Mouse (Mus musculus): ENCODE measurements around the gene Tjp1.

The Tjp1 gene

DNA sequence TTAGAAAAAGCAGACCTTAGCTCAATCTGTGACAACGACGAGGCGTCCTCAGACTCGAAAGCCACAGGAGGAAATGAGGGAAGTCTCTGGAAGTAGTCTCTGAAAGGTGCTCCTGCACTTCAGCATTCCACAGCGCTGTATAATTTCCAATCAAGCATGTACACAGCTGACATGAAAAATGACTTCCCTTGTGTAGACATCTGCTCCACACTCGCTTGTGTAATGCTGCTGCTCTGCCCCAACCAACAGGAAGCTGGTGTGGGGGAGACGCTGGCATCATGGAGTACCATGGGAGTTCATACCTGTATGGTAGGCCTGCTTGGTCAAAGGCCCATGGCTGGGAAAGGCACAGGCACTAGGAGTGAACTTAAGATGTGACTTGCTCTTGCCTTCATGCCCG, 103.1 kb downstream of the Tjp1 start:
- no peak for DNase-seq

DNA sequence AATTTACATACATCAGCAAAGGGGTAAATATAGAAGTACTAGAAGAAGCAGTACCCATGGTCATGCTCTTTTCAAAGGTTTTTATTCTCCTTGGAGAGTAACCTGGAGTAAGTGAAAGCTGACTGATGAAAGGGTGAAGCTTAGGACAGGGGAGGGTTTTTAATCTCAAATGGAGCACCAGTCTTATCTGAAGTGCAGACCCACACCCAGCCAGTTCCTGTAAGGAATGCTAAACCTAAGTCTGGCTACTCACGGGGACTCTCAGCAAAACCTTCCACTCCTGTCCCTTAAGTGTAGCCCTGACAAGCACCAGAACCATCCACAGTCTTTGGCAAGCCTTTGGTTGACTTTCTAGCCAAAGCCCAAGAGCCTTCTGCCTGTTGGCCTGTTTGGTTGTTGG, 105.1 kb downstream of the Tjp1 start:
- DNase-seq: no peak

DNA sequence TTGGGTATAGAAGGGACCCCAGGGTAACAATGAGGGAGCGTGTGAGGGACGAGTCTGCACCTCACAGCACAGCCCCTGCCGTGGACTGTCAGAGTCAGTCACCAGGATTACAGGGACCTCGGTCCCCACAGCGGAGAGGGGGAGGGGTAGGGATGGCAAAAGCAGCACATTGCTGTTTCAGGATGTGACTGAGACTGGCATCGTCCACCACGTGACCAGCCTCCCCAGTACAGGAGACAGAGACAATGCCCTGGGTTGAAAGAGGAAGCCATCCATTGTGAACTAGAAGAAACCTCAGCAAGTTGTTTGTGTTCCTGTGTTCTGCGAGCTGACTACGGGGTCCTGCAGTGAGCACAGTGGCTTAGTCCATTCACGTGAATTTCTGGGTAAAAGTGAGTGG, 106.1 kb downstream of the Tjp1 start:
- peak; percentile 84 for DNase-seq

DNA sequence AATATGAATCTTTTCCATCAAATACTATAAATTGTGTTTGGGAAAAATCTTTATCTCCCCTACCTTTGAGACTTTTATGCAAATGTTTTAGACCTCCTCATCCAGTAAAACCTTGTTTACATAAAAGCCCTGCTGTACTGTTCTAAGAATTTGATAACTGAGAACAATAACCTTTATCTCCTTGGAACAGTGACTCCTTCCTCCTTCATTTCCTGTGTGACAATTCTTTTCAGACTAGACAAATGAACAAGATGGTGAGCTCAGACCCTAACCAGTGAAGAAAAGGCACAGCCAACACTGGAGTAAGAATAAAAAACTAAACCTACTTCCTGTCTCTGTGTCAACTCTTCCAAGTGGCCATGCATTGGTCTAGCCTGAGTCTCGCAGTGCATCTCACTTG, 107.7 kb downstream of the Tjp1 start:
- no peak for DNase-seq

DNA sequence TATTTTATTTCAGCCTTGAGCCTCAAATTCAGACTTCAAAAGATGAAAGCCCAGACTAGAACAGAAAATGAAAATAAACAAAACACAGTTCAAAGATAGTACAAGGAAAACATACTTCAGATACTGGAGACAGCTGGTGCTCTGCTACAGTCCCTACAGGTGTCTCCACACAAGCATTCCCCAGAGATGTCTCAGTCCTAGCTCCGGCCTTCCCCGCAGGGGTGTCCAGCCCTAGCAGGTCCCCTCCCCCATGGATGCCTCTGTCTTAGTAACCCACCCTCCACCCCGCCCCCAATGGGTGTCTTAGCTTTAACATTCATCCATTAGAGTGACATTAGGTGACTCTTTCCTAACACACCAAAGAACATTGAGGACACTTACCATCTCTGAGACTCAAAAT, 108.6 kb downstream of the Tjp1 start:
- DNase-seq: no peak

DNA sequence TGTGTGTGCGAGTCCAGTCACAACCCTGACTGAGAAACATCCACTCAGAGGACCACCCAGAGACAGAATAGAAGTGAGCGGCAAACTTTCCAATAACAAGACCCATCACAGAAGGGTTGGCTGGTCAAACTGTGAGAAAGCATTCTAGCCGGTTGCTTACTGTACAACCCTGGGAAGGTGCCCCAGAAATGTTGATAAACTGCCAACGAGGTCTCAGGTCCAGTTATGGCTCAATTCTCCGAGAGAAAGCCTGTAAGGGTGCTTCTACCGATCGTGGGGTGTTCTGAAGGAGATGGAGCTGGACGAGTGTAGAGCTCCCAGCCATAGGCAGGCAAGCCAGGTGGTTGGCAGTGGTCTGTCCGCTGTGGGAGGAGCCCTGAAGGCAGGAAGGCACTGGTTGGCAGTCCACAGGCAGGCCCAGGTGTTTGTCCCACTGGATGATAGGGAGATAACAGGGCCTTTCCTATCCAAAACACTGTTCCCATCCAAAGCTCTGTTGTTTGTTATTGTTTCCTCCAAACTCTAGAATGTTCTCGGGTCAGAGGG, 109.1 kb downstream of the Tjp1 start:
- no peak for DNase-seq

DNA sequence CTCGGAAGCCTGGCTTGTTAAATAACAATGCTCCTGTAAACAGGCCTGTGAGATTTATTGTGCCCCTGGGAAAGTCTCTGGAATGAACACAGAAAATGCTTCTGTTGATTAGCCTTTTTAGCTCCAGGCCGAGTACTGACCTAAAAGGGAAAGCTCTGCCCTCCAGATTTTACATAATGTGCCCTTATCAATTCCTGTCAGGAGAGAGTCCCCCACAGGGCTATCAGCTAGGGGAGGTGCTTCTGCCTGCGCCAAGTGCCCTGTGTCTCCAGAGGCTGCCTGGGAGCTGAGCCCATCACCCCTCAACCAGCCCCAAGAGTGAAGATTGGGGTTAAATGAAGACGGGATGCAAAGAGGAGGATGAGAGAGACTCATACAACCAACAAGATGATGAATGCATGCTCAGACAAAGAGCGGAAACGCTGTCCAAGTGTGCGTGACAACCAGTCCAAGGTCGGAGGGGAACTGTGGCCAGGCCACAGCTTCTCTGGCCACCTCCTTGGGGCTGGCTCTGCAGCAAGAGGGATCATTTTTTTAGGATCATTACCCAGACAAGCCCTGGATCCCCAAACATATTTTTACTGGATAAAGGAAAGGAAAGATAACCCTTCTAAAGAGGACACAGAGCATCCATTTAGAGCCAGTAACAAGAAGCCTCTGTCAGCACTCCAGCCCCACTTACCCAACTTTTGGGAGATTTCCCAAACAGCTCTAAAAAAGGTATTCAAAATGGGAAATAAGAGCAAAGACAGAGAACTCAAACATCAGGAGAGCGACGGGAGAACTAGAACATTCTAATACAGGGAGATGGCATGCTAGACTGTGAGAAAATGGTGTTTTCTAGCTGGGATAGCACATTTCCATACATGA, 110.1 kb downstream of the Tjp1 start:
- DNase-seq: peak; percentile 69

DNA sequence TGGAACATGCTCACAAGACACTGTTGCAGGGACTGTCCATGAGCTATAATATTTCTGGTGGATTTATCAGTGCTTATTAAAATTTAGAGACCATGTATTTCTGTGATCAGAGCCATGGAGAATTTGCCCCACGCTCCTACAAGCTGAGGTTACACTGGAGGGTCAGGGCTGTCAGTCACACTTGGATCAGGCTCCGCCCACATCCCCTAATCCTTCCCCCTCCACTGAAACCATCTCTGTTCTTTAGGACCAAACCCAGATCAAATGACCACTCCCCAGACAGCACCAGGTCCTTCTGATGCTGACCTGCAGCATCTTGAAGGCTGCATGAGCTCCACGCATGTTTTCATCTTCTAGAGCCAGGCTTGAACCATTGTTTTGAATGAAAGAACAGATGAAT, 111.1 kb downstream of the Tjp1 start:
- no peak for DNase-seq

DNA sequence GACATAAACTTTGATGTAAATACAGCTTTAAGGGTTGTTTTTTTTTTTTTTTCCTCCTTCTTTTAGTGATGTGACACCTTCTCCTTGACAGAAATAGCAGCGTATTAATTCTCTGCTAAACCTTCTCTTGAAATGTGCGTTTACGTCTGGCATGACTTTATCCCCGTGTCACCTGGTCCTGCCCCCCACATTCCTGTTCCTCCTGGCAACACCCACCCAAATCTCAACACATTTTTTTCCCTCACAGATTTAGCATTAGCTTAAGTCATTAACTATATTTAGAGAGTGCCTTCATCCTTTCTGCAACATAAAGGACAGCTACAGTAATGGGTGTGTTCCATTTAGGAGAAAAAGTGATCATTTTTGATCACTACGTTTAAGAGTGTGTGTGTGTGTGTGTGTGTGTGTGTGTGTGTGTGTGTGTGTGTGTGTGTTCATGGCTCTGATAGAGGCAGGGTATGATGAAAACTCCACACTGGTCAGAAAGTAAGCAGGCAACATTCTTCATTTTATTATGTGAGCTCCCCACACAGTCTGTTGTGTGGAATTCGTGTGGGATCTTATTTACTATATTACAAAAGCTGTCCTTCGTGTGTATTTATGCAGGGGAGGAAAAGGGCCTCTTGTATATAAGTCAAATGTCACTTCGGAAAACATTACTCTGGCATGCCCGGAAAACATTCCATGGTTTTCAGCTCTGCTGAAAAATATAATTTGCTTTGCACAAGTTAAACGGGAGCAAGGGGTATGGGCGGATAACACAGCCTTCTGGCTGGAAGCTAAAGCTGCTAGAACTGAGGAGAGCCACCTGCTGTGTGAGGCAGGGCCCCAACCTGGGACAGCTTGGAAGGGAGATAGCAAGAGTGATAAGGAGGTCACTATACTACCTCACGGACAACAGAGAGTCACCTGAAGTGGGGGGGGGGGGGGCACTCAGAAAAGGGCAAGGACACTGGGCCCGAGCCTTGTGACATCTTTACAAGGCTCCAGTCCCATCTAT, 113.3 kb downstream of the Tjp1 start:
- DNase-seq: no peak

DNA sequence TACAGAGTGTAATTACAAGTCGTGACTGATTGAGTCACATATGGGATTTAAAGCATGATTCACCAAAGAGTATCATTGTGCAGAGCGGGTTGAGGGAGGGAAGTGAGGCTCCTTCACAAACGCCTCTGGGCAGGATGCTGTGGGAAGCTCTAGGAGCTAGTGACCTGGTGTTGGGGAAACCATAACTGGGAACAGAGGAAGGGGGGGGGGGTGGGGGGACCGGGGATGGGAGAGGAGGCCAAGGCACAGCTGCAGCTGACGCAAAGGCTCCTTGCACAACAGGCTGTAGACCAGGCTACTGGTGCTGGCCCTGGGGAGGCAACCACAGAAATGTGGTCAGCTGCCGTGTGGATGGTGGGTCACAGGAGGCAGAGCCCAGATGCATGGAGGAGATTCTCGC, 116.9 kb downstream of the Tjp1 start:
- peak; percentile 50 for DNase-seq

DNA sequence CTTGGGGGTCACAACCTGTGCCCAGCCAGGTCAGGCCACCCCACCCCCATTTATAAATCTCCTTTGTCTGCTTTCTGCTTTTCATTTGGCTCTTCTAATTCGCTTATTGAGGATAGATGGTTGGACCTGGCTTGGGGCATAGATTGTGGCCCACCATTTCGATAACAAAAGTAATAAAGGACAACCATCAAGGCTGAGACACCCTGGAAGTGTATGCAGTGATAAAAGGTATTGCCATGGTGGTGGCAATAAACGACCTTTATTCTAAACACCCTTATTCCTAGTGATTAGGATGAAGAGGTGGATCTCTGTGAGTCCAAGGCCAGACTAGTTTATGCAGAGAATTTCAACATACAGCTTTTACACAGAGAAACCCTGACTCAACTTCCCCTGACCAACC, 121.2 kb downstream of the Tjp1 start:
- DNase-seq: no peak

DNA sequence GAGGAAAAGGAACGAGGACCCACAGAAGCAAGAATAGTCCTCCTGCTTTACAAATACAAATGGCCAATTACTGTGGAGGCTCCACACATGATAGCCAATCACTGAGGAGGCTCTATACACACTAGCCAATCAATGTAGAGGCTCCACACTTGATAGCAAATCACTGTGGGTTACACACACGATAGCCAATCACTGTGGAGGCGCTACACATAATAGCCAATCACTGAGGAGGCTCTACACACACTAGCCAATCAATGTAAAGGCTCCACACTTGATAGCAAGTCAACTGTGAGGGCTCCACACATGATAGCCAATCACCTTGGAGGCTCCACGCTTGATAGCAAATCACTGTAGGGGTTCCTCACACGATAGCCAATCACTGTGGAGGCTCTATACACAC, 125.1 kb downstream of the Tjp1 start:
- no peak for DNase-seq

DNA sequence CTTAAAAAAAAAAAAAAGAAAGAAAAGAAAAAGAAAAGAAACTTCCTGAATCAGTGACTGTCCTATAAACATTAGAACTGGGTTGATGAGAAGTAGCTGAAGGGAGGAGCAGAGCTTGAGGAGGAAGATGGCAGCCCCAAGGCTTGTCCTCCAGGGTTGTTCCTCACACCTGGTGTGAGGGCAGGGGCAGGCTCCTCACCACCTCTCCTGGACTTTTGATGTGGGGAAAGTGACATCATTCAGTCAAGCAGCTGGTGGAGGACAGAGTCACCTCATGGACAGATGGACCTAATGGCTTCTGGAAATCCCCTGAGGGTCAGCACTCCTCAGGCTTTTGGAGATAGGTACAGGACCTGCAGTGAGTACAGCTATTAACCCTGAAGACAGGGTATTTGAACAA, 126.0 kb downstream of the Tjp1 start:
- no peak for DNase-seq

DNA sequence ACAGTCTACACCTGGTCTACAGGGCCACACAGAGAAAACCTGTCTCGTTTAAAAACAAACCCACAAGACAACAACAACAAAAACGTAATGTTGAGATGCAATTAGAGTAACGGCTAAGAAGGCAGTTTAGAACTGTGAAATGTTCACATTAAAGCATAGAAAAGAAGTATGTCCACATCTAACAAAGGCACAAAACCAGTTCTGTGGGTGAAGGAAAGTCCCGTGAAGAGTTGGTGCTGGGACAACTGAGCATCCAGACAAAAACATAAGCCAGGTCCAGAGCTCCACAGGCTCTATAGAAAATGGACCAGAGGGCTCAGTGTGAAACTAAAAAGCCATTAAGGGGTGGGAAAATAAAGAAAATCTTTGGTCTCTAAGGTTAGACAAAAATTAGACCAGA, 131.7 kb downstream of the Tjp1 start:
- DNase-seq: no peak

DNA sequence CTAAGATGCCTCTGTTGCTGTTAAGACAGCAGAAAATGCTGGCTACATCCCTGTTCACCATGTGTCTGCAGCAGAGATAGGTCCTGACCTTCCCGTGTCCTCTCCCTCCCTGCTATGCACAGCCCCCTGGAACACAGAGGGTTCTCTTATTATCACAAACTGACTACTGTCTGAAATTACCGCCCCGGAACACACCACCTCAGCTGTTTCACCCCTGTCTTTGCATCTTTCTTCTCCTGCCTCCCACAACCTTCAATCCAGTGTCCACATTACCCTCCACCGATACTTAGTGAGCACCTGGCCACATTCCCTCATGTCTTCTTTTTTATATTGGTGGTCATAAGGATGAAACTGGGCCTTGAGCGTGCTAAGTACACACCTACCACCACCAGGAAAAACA, 132.4 kb downstream of the Tjp1 start:
- DNase-seq: no peak

DNA sequence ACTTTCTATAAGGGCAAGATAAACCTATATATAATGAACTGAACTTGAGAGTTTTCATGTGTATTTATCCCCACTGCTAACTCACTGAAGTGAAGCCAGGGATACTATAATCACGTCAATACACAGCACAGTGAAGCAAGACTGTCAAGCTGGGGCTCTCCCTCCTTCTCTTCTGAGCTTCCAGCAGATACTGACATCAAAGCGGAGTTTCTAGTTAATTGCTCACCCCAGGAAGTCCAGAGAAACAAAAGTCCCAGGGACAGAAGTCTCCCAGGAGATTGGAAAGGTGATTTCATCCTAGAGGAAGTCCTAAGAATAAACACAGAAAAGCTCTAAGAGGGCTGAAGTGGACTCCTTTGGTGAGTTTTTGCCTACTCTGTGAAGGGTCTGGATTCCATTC, 132.9 kb downstream of the Tjp1 start:
- no peak for DNase-seq

DNA sequence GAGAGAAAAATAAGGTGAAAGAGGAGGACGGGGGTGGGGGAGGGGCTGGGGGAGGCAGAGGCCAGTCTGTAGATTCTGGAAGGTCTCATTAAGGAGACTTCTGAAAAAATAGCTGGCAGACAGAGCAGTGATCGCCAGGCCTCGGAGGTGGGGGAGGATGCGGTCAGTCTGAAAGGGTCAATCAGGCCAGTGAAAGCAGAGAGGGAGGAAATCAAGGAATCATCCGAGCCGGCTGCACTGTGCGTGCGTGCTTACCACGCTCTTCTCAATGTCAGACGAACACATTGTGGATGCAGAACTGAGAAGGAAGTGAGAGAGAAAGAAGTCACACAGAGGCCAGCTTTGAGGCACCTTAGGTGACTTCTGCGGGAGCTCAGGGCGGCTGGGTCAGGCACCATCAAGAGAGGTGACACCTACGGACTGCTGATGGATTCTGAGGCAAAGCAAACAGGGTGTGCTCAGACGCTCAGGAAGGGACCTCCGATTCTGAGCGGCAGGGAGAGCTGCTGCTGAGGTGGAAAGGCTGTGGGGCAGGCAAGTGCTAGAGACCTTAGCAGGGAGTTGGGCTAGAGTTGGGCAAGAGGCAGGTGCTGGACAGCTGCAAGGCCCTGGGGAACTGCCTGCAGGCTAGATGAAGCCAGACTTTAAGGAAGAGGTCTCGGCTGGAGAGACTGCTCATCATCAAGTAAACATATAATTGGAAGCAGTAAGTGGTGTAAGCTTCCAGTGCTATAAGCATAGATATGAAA, 133.7 kb downstream of the Tjp1 start:
- no peak for DNase-seq

DNA sequence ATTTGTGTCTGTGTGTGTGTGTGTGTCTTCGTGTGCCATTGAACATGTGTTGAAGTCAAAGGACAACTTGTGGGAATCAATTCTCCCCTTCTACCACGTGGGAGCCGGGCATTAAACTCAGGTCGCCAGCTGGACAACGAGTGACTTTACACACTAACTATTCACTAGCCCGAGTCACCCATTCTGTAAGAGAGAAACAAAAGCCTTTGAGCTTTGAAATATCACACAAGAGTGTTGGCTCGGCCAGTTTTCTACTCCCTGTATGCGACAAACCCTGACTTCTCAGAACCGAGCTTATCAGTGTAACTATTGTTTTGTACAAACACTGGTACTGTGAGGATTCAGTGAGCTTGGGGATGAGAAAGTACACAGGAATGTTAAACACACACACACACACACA, 134.6 kb downstream of the Tjp1 start:
- no peak for DNase-seq

DNA sequence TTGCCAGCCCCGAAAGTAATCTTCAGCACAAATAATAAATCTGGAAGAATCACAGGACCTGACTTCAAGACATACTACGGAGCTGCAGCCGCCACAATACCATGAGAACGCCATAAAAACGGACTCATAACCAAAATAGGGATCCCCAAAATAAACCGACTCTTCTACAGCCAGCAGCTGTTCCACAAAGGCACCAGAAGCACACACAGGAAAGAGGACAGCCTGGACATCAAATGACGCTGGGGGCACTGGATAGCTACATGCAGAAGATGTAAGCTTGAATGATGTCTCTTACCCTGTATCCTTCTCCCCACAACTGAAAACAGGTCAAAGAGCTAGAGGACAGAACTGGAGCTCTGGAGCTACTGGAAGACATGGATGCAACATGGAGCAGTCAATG, 138.0 kb downstream of the Tjp1 start:
- DNase-seq: no peak

DNA sequence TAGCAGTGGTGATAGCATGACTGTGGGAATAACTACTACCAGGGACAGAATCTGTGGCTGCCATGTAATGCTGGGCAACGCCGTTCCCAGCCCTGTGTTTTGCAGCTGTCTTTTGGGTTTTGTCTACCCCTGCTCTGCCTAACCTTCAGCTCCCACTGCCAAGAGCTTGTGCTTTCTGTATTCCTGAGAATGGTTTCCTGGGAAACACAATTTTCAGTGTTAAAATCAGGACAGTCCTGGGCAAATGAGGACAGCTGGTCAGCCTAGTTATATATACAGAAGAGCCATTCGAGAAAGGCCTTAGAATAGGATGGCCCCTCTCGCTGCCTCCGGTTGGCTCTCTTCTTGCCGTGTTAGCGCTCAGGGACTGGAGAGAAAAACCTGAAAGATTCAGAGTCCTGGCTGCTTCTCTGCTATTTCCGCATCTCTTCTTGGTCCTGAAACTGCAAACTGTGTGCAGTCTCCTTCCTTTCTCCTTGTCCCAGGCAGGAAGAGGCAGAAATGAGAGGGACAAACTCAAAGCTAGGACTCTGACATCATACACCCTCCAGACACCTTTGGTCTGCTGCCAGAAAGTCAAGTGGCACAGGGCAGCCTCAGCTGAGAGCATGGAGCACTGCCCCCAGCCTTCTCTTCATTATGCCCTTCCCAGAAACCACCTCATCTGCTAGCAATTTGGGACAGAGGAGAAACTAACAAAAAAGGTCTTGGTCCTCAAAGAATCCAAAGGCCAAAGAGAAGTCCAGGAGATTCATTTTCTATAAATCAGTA, 139.2 kb downstream of the Tjp1 start:
- no peak for DNase-seq

DNA sequence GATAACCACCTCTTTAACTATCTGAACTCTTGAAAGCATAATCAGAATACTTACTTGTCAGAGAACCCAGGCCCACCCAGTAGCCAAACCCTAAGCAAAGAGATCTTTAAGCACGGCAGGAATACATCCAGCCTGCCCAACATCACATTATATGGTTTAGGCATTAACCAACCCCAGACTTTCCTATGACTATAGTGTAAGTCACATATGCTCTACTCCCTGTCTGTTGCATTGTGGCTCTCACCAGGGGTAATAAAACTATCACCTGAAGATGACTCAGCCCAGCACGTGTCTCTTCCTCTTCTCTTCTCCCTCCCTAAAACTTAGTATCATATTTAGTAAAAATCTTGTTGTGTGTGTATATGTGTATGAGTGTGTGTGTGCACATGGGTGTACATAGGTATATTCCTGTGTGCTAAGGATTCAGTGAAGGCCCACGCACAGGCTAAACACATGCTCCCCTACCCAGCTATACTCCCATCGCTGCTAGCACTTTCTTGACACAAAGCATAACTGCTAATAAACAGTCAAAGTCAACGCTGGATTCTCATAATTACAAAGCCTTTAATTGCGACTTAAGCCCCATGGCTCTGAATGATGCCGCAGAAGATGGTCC, 139.9 kb downstream of the Tjp1 start:
- DNase-seq: no peak

DNA sequence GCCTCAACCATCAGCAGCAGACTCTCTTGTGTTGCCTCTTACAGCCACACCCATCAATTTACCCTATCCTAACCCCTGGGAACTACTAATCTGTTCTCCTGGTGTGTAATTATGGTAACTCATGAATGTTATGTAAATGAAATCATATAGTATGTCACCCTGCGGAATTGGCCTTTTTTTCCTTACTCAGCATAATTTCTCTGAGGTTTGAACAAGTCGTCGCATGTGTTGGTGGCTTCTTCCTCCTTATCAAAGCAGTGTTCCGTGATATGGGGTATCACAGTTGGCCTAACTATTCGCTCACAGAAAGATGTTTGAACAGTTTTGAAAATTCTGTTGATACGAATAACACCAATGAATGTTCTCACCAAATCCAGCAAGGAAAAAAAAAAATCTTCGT, 142.8 kb downstream of the Tjp1 start:
- DNase-seq: no peak

Data from retina, postnatal 1 day (tissue).